Mouse (Mus musculus) neural tube, embryonic 14.5 days (tissue): Measurements from ENCODE around the gene Qtrt1. TPM values are rescaled to one million over a fixed set of nuclear protein-coding genes. Genes with fewer than 3 reads are reported as not detected.

Experiments
- ATAC-seq: fragments of 200-750 bp; cut with Nextera tagmentation; 2 replicates; pipeline ENCODE4 v1.8.0; 2017; ENCODE audit warnings: low read depth, mild to moderate bottlenecking, moderate TSS enrichment, moderate library complexity
- H3K27ac ChIP-seq: fragments of 300-500 bp; sonication (generic); 2 replicates; pipeline ENCODE4 v1.5.1; 2014; ENCODE audit warnings: low read depth, mild to moderate bottlenecking, control low read depth, low read length, moderate library complexity, mixed read lengths
- H3K27me3 ChIP-seq: fragments of 300-500 bp; sonication (generic); 2 replicates; pipeline ENCODE4 v1.6.1; 2014; ENCODE audit warnings: low read length; ENCODE audit not compliant: control insufficient read depth, insufficient read depth
- H3K36me3 ChIP-seq: fragments of 300-500 bp; sonication (generic); 2 replicates; pipeline ENCODE4 v1.6.1; 2014; ENCODE audit warnings: low read length, mixed read lengths; ENCODE audit not compliant: control insufficient read depth, insufficient read depth
- H3K4me1 ChIP-seq: fragments of 300-500 bp; sonication (generic); 2 replicates; pipeline ENCODE4 v1.6.1; 2014; ENCODE audit warnings: low read length; ENCODE audit not compliant: control insufficient read depth, insufficient read depth
- H3K4me2 ChIP-seq: fragments of 300-500 bp; sonication (generic); 2 replicates; pipeline ENCODE4 v1.6.1; 2014; ENCODE audit warnings: mild to moderate bottlenecking, low read depth, low read length, control low read depth
- H3K4me3 ChIP-seq: fragments of 300-500 bp; sonication (generic); 2 replicates; pipeline ENCODE4 v1.5.1; 2014; ENCODE audit warnings: low read depth, low read length, control low read depth, mixed read lengths
- H3K9ac ChIP-seq: fragments of 300-500 bp; sonication (generic); replicated peaks from 2 replicates; pipeline ENCODE4 v1.6.1; 2014; ENCODE audit warnings: low read depth, mild to moderate bottlenecking, control low read depth, low read length, mixed read lengths
- H3K9me3 ChIP-seq: fragments of 300-500 bp; sonication (generic); 2 replicates; pipeline ENCODE4 v1.6.1; 2016; ENCODE audit warnings: low read length; ENCODE audit not compliant: control insufficient read depth
- WGBS: fragments of 180-500 bp; shearing (Covaris S2); extraction: QIAGEN DNeasy Blood & Tissue Kit; methylation state at CpG from one replicate; pipeline ENCODE4 v1.1.7; 2014; 5-methylcytosine and 5-hydroxymethylcytosine counted together
- polyA plus RNA-seq: library from polyadenylated mRNA; unstranded; fragments of >200 nt; fragmentation: Nextera tagmentation; extraction: Ambion mirVana; gene quantifications from 2 replicates; pipeline ENCODE4 v1.2.1, GENCODE M21; 2014

Gene Qtrt1
- polyA plus RNA-seq, 1 experiment from 2014 or later: 48.9 TPM

- H3K9ac ChIP-seq: no peak overlapping the region
- no peak overlapping the region for H3K27ac ChIP-seq
- H3K27me3 ChIP-seq: no peaks in the 10 kb centered on the region
- H3K36me3 ChIP-seq: no peaks in the 10 kb centered on the region
- H3K4me3 ChIP-seq: no peak overlapping the region
- H3K4me2 ChIP-seq: no peak overlapping the region
- ATAC-seq: no peak
- 0 out of 2 replicates have a peak, but pooled peaks cover 8% of the 10 kb centered on the region for H3K4me1 ChIP-seq
- H3K9me3 ChIP-seq: no peaks in the 10 kb centered on the region
Measured at GRCm38 (mm10) chr9:21380868-21381267, 30.8 kb upstream of the Qtrt1 start.

- Histone ChIP-seq H3K4me1 (0 out of 2 replicates have a peak, but pooled peaks cover 8% of the 10 kb centered on the region), H3K36me3 (peaks cover 7% of the 10 kb centered on the region; the same call in 1 of the 2 replicates), H3K9me3 (no peaks in the 10 kb centered on the region), H3K9ac (no peak overlapping the region), H3K4me2 (no peak overlapping the region), H3K4me3 (no peak overlapping the region), H3K27me3 (no peaks in the 10 kb centered on the region), H3K27ac (no peak overlapping the region)
- no peak for ATAC-seq
Measured at GRCm38 (mm10) chr9:21383966-21384365, 27.7 kb upstream of the Qtrt1 start.

- peaks cover 71% of the 10 kb centered on the region for H3K36me3 ChIP-seq
- no peak overlapping the region for H3K4me2 ChIP-seq
- H3K4me3 ChIP-seq: no peak overlapping the region
- H3K27me3 ChIP-seq: no peaks in the 10 kb centered on the region
- H3K9me3 ChIP-seq: no peaks in the 10 kb centered on the region
- H3K27ac ChIP-seq: no peak overlapping the region
- no peak overlapping the region for H3K9ac ChIP-seq
- no peak for ATAC-seq
- H3K4me1 ChIP-seq: no peaks in the 10 kb centered on the region
- WGBS: 94% methylated on average over 10 of the region's 10 CpGs
Measured at GRCm38 (mm10) chr9:21392646-21393175, 18.9 kb upstream of the Qtrt1 start.

- no peaks in the 10 kb centered on the region for H3K27me3 ChIP-seq
- WGBS: 91% methylated on average over 3 of the region's 3 CpGs
- ATAC-seq: no peak
- no peak overlapping the region for H3K4me3 ChIP-seq
- no peak overlapping the region for H3K27ac ChIP-seq
- no peaks in the 10 kb centered on the region for H3K4me1 ChIP-seq
- peaks cover 84% of the 10 kb centered on the region for H3K36me3 ChIP-seq
- H3K9ac ChIP-seq: no peak overlapping the region
- H3K9me3 ChIP-seq: no peaks in the 10 kb centered on the region
- H3K4me2 ChIP-seq: no peak overlapping the region
Measured at GRCm38 (mm10) chr9:21395692-21396091, 15.9 kb upstream of the Qtrt1 start.

GRCm38 (mm10) chr9:21397170-21397569 lies 14.5 kb upstream of the Qtrt1 start:
- no peak for ATAC-seq
- Histone ChIP-seq H3K9ac (no peak overlapping the region), H3K27me3 (no peaks in the 10 kb centered on the region), H3K4me2 (no peak overlapping the region), H3K9me3 (no peaks in the 10 kb centered on the region), H3K4me3 (no peak overlapping the region), H3K36me3 (peaks cover 93% of the 10 kb centered on the region), H3K27ac (no peak overlapping the region), H3K4me1 (no peaks in the 10 kb centered on the region)
- WGBS: 100% methylated on average over 3 of the region's 3 CpGs

GRCm38 (mm10) chr9:21401042-21401441 lies 10.6 kb upstream of the Qtrt1 start:
- 95% methylated on average over 9 of the region's 9 CpGs for WGBS
- Histone ChIP-seq H3K9ac (no peak overlapping the region), H3K4me2 (no peak overlapping the region), H3K27me3 (no peaks in the 10 kb centered on the region), H3K27ac (no peak overlapping the region), H3K4me1 (no peaks in the 10 kb centered on the region), H3K9me3 (no peaks in the 10 kb centered on the region), H3K4me3 (no peak overlapping the region), H3K36me3 (peaks cover 89% of the 10 kb centered on the region)
- no peak for ATAC-seq

GRCm38 (mm10) chr9:21402764-21403253 lies 8.8 kb upstream of the Qtrt1 start:
- 91% methylated on average over 11 of the region's 11 CpGs for WGBS
- no peak overlapping the region for H3K27ac ChIP-seq
- no peak overlapping the region for H3K4me3 ChIP-seq
- H3K9me3 ChIP-seq: no peaks in the 10 kb centered on the region
- H3K36me3 ChIP-seq: peaks cover 85% of the 10 kb centered on the region
- no peak overlapping the region for H3K9ac ChIP-seq
- H3K27me3 ChIP-seq: no peaks in the 10 kb centered on the region
- no peaks in the 10 kb centered on the region for H3K4me1 ChIP-seq
- ATAC-seq: no peak
- no peak overlapping the region for H3K4me2 ChIP-seq

- H3K4me1 ChIP-seq: no peaks in the 10 kb centered on the region
- no peaks in the 10 kb centered on the region for H3K9me3 ChIP-seq
- 97% methylated on average over 5 of the region's 5 CpGs for whole genome bisulfite sequencing
- no peak for ATAC-seq
- peaks cover 77% of the 10 kb centered on the region for H3K36me3 ChIP-seq
- H3K9ac ChIP-seq: no peak overlapping the region
- H3K27me3 ChIP-seq: no peaks in the 10 kb centered on the region
- H3K27ac ChIP-seq: no peak overlapping the region
- H3K4me3 ChIP-seq: no peak overlapping the region
- H3K4me2 ChIP-seq: no peak overlapping the region
Measured at GRCm38 (mm10) chr9:21403745-21404144, 7.9 kb upstream of the Qtrt1 start.

GRCm38 (mm10) chr9:21405525-21405924 lies 6.1 kb upstream of the Qtrt1 start:
- no peaks in the 10 kb centered on the region for H3K4me1 ChIP-seq
- ATAC-seq: no peak
- WGBS: 69% methylated on average over 4 of the region's 4 CpGs

More at GRCm38 (mm10) chr9:21405525-21405924, 6.1 kb upstream of the Qtrt1 start:
- no peak overlapping the region for H3K4me2 ChIP-seq
- peaks cover 59% of the 10 kb centered on the region for H3K36me3 ChIP-seq
- H3K27me3 ChIP-seq: no peaks in the 10 kb centered on the region
- no peak overlapping the region for H3K9ac ChIP-seq
- H3K9me3 ChIP-seq: no peaks in the 10 kb centered on the region
- H3K27ac ChIP-seq: no peak overlapping the region
- no peak overlapping the region for H3K4me3 ChIP-seq
